Mouse (Mus musculus) ES-E14 (cell line): ENCODE measurements around the gene Hsd11b2.

Source experiments
- HCFC1 ChIP-seq: IDR thresholded peaks from 2 replicates; pipeline ENCODE4 v1.6.1; 2012; ENCODE audit warnings: low read length, inconsistent platforms, borderline replicate concordance; ENCODE audit not compliant: insufficient read depth
- MAFK ChIP-seq: IDR thresholded peaks from 2 replicates; pipeline ENCODE4 v1.6.1; 2014; ENCODE audit warnings: mild to moderate bottlenecking, low read depth, low read length, inconsistent platforms; ENCODE audit not compliant: insufficient read depth
- ZNF384 ChIP-seq: IDR thresholded peaks from 2 replicates; pipeline ENCODE4 v1.6.1; 2012; ENCODE audit warnings: low read depth, low read length, inconsistent platforms

DNA sequence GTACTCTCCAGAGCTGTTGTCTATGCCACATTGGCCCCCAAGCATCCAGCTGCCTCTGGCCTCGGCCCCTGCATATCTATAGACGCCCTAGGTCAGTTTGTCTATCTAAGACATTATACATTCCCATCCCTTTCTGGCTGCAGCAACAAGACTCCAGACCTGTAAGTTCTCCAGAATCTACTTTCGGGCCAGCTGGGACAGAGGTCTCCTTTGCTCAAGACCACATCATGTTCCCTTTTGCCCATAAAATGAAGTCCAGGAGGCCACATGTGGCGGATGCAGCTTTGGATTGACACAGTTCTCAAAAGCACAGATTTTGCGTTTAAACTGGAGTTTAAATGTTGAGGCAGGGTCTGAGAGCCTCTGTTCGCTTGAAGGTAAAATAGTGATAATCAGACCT is 4.4 kb upstream of the Hsd11b2 start:
- TF ChIP-seq HCFC1, result no peak
- TF ChIP-seq ZNF384, result no peak
- TF ChIP-seq MAFK, result no peak
